Mouse (Mus musculus) hindbrain, embryonic 14.5 days (tissue): ENCODE measurements around the gene Rab23. TPM values are rescaled to one million over a fixed set of nuclear protein-coding genes. Genes with fewer than 3 reads are reported as not detected.

Source experiments
- ATAC-seq: fragments of 200-750 bp; cut with Nextera tagmentation; 2 replicates; pipeline ENCODE4 v1.8.0; 2017; ENCODE audit warnings: moderate number of reproducible peaks, mild to moderate bottlenecking, moderate TSS enrichment, moderate library complexity; ENCODE audit not compliant: low FRiP score
- DNase-seq: peaks from one replicate; pipeline ENCODE4 v3.0.0-alpha.2; 2015; ENCODE audit warnings: low spot score
- H3K27ac ChIP-seq: fragments of 300-500 bp; sonication (generic); 2 replicates; pipeline ENCODE4 v1.5.1; 2014; ENCODE audit warnings: mild to moderate bottlenecking, moderate library complexity
- H3K27me3 ChIP-seq: fragments of 300-500 bp; sonication (generic); 2 replicates; pipeline ENCODE4 v1.6.1; 2014; ENCODE audit warnings: mild to moderate bottlenecking, low read length, mixed read lengths; ENCODE audit not compliant: control insufficient read depth, insufficient read depth
- H3K36me3 ChIP-seq: fragments of 300-500 bp; sonication (generic); replicated peaks from 2 replicates; pipeline ENCODE4 v1.6.1; 2014; ENCODE audit not compliant: control insufficient read depth, insufficient read depth
- H3K4me1 ChIP-seq: fragments of 300-500 bp; sonication (generic); replicated peaks from 2 replicates; pipeline ENCODE4 v1.6.1; 2014; ENCODE audit warnings: antibody characterized with exemption, low read length, mixed read lengths; ENCODE audit not compliant: control insufficient read depth, insufficient read depth
- H3K4me2 ChIP-seq: fragments of 300-500 bp; sonication (generic); replicated peaks from 2 replicates; pipeline ENCODE4 v1.6.1; 2014; ENCODE audit warnings: mild to moderate bottlenecking, moderate library complexity
- H3K4me3 ChIP-seq: fragments of 300-500 bp; sonication (generic); replicated peaks from 2 replicates; pipeline ENCODE4 v1.5.1; 2014; ENCODE audit warnings: mild to moderate bottlenecking, low read length
- H3K9ac ChIP-seq: fragments of 300-500 bp; sonication (generic); 2 replicates; pipeline ENCODE4 v1.6.1; 2014
- H3K9me3 ChIP-seq: fragments of 300-500 bp; sonication (generic); 2 replicates; pipeline ENCODE4 v1.6.1; 2016; ENCODE audit warnings: low read length; ENCODE audit not compliant: control insufficient read depth
- WGBS: fragments of 180-500 bp; shearing (Covaris S2); extraction: QIAGEN DNeasy Blood & Tissue Kit; methylation state at CpG from one replicate; pipeline ENCODE4 v1.1.7; 2014; 5-methylcytosine and 5-hydroxymethylcytosine counted together
- polyA plus RNA-seq: library from polyadenylated mRNA; unstranded; fragments of >200 nt; fragmentation: Nextera tagmentation; extraction: Ambion mirVana; gene quantifications from 2 replicates; pipeline ENCODE4 v1.2.1, GENCODE M21; 2014

Gene Rab23
- polyA plus RNA-seq = 27.9 and 28.8 TPM in 2 replicates

DNA sequence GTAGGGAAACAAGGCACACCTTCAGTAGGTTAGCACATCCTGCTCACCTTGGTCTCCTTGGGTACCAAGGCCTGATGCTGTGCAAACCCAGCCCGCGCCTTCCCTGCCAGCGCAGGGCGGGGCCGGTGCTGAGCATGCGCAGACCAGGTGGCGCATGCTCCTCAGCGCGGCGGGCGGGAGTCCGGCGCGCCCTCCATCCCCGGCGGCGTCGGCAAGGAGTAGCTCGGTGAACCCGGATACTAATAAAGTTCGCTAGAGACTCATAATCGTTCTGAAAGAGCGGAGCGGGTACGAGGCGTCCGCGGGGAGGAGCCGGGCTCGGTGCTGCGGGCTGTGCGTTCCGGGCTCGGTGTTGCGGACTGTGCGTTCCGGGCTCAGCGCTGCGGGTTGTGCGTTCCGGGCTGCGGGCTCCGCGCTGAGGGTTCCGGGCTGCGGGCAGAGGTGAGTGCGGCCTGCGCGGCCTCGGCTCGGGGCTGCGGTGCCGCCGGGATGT, at the start of gene Rab23:
Gene Rab23, plus strand, starts transcription at position 155 of the 493 bp plus-strand sequence.
- Histone ChIP-seq H3K4me3 (peak within 1 kb of the TSS; percentile 93), H3K36me3 (peaks cover 26% of the 10 kb centered on the region), H3K4me2 (peak within 1 kb of the TSS; percentile 58), H3K27me3 (no peaks in the 10 kb centered on the region), H3K27ac (peak within 1 kb of the TSS; percentile 94), H3K9me3 (no peaks in the 10 kb centered on the region), H3K4me1 (peaks cover 13% of the 10 kb centered on the region), H3K9ac (peak within 1 kb of the TSS; percentile 87)
- ATAC-seq (peak; percentile 97), DNase-seq (peak; percentile 85)
- under 1% methylated on average over 50 of the region's 54 CpGs for WGBS

DNA sequence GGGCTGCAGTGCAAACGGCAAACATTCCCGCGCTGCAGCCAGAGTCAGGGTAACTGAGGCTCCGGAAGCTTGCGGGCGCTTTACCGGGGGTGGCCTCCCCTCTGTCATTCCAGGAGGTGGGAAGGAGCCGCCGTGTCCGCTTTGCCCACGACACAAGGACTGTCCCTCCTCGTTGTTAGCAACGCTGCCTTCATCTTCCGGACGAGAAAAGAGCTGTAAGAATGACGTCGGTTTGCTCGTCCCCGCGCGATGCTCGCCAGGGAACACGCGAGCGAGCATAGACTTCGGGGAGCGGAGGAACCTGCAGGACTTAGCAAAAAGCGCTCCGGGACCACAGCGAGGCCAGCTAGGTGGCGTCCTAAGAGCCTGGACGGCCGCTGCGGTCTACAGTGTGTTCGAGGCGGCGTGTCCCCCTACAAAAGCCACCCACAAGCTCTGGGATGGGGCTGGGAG, 49.5 kb upstream of the Rab23 start:
- Histone ChIP-seq H3K9ac (peak overlapping the region; percentile 85), H3K27ac (peak overlapping the region; percentile 95), H3K4me1 (peaks cover 7% of the 10 kb centered on the region; the same call in 1 of the 2 replicates), H3K36me3 (peaks cover 8% of the 10 kb centered on the region; the same call in 1 of the 2 replicates), H3K4me3 (peak overlapping the region; percentile 71), H3K9me3 (no peaks in the 10 kb centered on the region), H3K27me3 (no peaks in the 10 kb centered on the region), H3K4me2 (peak overlapping the region; percentile 77)
- DNase-seq = peak; percentile 88
- under 1% methylated on average over 37 of the region's 37 CpGs for WGBS
- ATAC-seq = peak; percentile 79

DNA sequence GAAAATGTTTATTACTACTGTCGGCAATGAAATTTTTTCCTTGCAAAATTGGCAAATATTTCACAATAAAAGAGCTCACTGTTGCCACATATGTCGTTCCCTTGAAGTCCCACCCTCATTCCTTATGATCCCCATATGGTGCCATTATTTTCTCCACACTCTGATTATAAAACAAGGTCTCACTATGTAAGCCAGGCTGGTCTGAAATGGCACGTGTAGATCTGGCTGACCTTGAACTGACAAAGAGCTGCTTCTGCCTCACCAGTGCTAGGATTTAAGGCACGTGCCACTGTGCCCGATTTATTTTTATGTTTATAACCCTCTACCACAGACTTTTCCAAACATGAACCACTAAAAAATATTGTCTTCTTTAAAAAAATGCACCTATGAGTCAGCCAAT, 48.2 kb upstream of the Rab23 start:
- no peaks in the 10 kb centered on the region for H3K27me3 ChIP-seq
- H3K9me3 ChIP-seq = no peaks in the 10 kb centered on the region
- H3K4me1 ChIP-seq = peaks cover 7% of the 10 kb centered on the region; the same call in 1 of the 2 replicates
- peaks cover 5% of the 10 kb centered on the region; the same call in 1 of the 2 replicates for H3K36me3 ChIP-seq
- H3K4me2 ChIP-seq = no peak overlapping the region
- no peak overlapping the region for H3K4me3 ChIP-seq
- WGBS = 77% methylated on average over 5 of the region's 5 CpGs
- no peak overlapping the region for H3K9ac ChIP-seq
- ATAC-seq = no peak
- no peak for DNase-seq
- H3K27ac ChIP-seq = no peak overlapping the region

DNA sequence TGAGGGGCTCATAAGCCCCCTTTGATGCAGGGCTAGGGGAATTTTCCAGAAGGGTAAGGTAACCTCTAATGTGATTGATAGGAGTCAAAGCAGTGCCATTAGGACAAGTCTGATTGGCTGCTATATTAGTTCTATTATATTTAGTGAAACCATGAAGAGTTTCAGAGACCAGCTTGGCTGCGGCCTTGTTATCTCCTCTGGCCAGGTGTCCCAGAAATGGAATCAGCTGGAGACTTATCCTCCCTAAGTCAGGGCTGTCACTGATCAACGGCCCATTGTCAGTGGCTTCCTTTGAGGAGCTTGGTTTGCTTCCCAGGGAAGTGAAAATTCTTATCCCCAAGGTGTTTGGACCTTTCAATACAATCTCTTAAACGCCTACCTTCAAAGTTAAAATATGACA, 47.6 kb upstream of the Rab23 start:
- H3K9me3 ChIP-seq = no peaks in the 10 kb centered on the region
- H3K27me3 ChIP-seq = no peaks in the 10 kb centered on the region
- H3K4me1 ChIP-seq = peaks cover 7% of the 10 kb centered on the region; the same call in 1 of the 2 replicates
- H3K36me3 ChIP-seq = no peaks in the 10 kb centered on the region
- H3K9ac ChIP-seq = no peak overlapping the region
- no peak overlapping the region for H3K27ac ChIP-seq
- H3K4me2 ChIP-seq = no peak overlapping the region
- no peak for DNase-seq
- WGBS = 71% methylated on average over 3 of the region's 3 CpGs
- no peak for ATAC-seq
- H3K4me3 ChIP-seq = no peak overlapping the region

DNA sequence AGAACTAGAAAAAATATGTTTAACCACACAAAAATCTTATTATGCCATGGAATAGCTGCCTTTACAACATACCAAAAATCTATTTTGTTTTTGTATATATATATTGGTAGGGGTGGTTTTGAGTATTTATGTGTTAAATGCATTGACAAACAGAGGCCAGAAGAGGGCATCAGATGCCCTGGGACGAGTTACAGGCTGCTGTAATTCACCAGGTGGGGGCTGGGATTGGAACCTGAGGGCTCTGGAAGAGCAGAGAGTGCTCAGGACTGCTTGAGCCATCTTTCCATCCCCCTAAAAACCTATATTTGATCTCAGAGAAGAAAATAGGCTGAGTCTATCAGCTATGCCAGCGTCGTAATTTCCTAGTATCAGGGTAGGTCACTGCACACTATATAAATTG, 47.2 kb upstream of the Rab23 start:
- H3K9ac ChIP-seq = no peak overlapping the region
- WGBS = 24% methylated on average over 3 of the region's 3 CpGs
- no peak overlapping the region for H3K4me2 ChIP-seq
- ATAC-seq (no peak), DNase-seq (peak; percentile 44)
- H3K36me3 ChIP-seq = no peaks in the 10 kb centered on the region
- no peaks in the 10 kb centered on the region for H3K27me3 ChIP-seq
- no peaks in the 10 kb centered on the region for H3K9me3 ChIP-seq
- H3K4me3 ChIP-seq = no peak overlapping the region
- no peak overlapping the region for H3K27ac ChIP-seq
- H3K4me1 ChIP-seq = peaks cover 7% of the 10 kb centered on the region; the same call in 1 of the 2 replicates

DNA sequence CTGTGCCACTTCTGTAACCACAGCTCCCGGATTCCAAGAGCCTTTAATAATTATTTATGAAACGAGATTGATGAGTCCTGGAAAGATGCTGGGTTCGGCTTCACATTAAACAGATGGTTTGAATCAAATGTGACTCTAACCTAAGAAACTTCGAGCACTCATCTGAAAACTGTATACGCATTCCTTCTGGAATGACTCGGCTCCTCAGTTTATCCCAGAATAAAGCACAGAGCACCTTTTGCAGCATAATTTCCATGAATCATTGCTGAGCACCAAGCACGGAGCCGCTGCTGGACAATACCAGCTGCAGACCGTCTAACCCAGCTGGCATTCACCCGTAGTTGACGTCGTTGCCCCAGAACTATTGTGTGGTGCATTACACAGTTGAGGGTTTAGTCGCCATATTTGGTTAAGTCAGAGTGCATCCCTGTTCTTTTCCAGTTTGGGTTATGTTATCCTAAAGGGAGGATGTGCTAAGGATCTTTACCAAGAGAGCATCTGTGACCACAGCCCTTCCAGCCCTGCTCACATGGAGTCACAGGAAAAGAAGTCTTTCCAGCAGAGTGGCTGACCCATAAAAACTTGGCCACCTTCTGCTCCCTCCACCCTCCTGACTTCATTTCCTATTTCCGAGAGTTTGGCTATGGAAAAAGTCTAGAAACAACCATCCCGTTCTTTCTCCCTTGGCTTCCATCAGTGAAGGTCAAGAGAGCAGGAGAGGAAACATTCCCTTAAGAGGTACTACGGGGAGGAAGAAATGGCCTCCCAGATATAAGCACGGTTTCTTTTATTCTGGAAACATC, 46.3 kb upstream of the Rab23 start:
- Histone ChIP-seq H3K4me3 (no peak overlapping the region), H3K27me3 (no peaks in the 10 kb centered on the region), H3K36me3 (no peaks in the 10 kb centered on the region), H3K9me3 (no peaks in the 10 kb centered on the region), H3K4me1 (peaks cover 7% of the 10 kb centered on the region; the same call in 1 of the 2 replicates), H3K9ac (no peak overlapping the region), H3K4me2 (no peak overlapping the region), H3K27ac (no peak overlapping the region)
- DNase-seq (no peak), ATAC-seq (no peak)
- WGBS = 81% methylated on average over 17 of the region's 17 CpGs

DNA sequence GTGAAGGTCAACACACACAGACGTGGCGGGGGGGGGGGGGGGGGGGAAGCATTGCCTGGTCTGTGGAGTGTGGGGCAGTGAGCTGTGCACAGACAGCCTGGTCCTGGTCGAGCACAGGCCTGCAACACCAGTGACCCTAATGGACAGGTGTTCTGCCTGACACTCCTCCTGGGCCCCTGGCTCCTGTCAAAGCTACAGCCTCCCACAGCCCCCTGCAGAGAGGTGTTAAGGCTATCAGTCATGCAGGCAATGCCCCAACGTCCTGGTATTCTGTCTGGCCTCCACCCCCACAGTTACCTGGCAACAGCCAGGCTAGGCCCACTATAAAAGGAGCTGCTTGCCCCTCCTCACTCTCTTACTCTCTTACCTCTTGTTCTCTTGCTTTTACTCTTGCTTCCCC, 39.3 kb upstream of the Rab23 start:
- Histone ChIP-seq H3K4me3 (no peak overlapping the region), H3K9ac (no peak overlapping the region), H3K9me3 (no peaks in the 10 kb centered on the region), H3K4me1 (no peaks in the 10 kb centered on the region), H3K27ac (no peak overlapping the region), H3K36me3 (no peaks in the 10 kb centered on the region), H3K4me2 (no peak overlapping the region), H3K27me3 (no peaks in the 10 kb centered on the region)
- no peak for ATAC-seq
- WGBS = 29% methylated on average over 3 of the region's 4 CpGs
- DNase-seq = no peak

DNA sequence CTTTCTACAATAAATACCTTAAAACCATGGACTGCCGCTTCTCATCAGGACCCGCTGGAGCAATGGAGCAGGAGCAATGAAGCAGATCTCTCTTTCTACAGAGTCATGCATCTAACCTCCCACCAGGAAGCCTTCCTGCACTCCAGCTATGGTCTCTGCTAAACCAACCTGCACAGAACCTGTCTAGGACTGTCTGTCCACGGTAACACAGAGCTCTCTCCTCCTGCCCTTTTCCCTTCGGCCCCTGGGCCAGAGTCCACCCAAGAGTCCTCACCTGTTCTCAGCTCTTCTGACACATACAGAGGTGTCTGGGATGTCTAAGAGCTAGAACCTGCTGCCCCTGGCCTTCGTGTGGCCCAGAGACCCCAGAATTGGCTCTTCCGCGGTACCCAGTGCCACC, 38.8 kb upstream of the Rab23 start:
- no peak overlapping the region for H3K27ac ChIP-seq
- WGBS = 87% methylated on average over 7 of the region's 7 CpGs
- no peak for ATAC-seq

DNA sequence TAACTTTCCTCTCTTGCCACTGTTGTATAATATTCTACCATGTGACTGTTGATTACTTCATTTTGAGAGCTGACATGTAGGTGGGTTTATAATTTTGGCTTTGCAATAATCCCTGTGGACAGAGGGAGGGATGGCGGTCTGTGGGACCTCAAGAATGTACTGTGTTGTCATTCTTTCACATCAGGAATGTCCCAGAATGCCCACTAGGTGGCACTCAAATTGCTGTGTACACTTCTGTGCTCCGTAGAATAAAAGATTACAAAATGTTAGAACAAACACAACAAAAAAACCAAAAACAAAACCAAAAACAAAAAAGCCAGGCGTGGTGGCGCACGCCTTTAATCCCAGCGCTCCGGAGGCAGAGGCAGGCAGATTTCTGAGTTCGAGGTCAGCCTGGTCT, 35.2 kb upstream of the Rab23 start:
- H3K9ac ChIP-seq = no peak overlapping the region
- ATAC-seq (no peak), DNase-seq (peak; percentile 26)
- H3K4me1 ChIP-seq = no peaks in the 10 kb centered on the region
- no peak overlapping the region for H3K4me2 ChIP-seq
- H3K9me3 ChIP-seq = no peaks in the 10 kb centered on the region
- WGBS = 72% methylated on average over 8 of the region's 8 CpGs
- no peaks in the 10 kb centered on the region for H3K36me3 ChIP-seq
- H3K4me3 ChIP-seq = no peak overlapping the region
- no peaks in the 10 kb centered on the region for H3K27me3 ChIP-seq
- H3K27ac ChIP-seq = no peak overlapping the region

More for the DNA sequence above, 38.8 kb upstream of the Rab23 start:
- Histone ChIP-seq H3K4me1 (no peaks in the 10 kb centered on the region), H3K27me3 (no peaks in the 10 kb centered on the region), H3K4me3 (no peak overlapping the region), H3K36me3 (no peaks in the 10 kb centered on the region), H3K9ac (no peak overlapping the region), H3K4me2 (no peak overlapping the region), H3K9me3 (no peaks in the 10 kb centered on the region)
- DNase-seq = no peak
